Mouse (Mus musculus) heart, postnatal 0 days (tissue): ENCODE measurements around the gene Dppa5a.
"Not testable (repeated sequence)": the region's sequence is repeated elsewhere in the genome, so short reads cannot be mapped to it uniquely, and the experiment has no call there.

Experiments used
- CTCF ChIP-seq: IDR thresholded peaks from 2 replicates; pipeline ENCODE4 v1.5.1; 2016; ENCODE audit warnings: antibody characterized with exemption, control low read depth, low read depth
- EP300 ChIP-seq: IDR thresholded peaks from 2 replicates; pipeline ENCODE4 v1.6.1; 2016; ENCODE audit warnings: antibody characterized with exemption, low read depth

- TF ChIP-seq CTCF, EP300: not testable (repeated sequence)
Measured at GRCm38 (mm10) chr9:78367959-78368358, at the start of gene Dppa5a.
